Mouse (Mus musculus) heart, embryonic 12.5 days (tissue): ENCODE measurements around the gene Wscd1. TPM values are rescaled to one million over a fixed set of nuclear protein-coding genes. Genes with fewer than 3 reads are reported as not detected.

Experiments
- ATAC-seq: fragments of 200-750 bp; cut with Nextera tagmentation; 2 replicates; pipeline ENCODE4 v1.8.0; 2017; ENCODE audit warnings: moderate TSS enrichment, moderate library complexity; ENCODE audit not compliant: insufficient number of reproducible peaks, low FRiP score
- H3K27ac ChIP-seq: fragments of 300-500 bp; sonication (generic); 2 replicates; pipeline ENCODE4 v1.5.1; 2016; ENCODE audit warnings: mild to moderate bottlenecking, moderate library complexity; ENCODE audit not compliant: poor library complexity, severe bottlenecking
- H3K27me3 ChIP-seq: fragments of 300-500 bp; sonication (generic); replicated peaks from 2 replicates; pipeline ENCODE4 v1.6.1; 2016; ENCODE audit warnings: mild to moderate bottlenecking, moderate library complexity
- H3K36me3 ChIP-seq: fragments of 300-500 bp; sonication (generic); 2 replicates; pipeline ENCODE4 v1.6.1; 2016; ENCODE audit warnings: mild to moderate bottlenecking, moderate library complexity
- H3K4me1 ChIP-seq: fragments of 300-500 bp; sonication (generic); replicated peaks from 2 replicates; pipeline ENCODE4 v1.6.1; 2016; ENCODE audit warnings: mild to moderate bottlenecking
- H3K4me2 ChIP-seq: fragments of 300-500 bp; sonication (generic); 2 replicates; pipeline ENCODE4 v1.6.1; 2016; ENCODE audit warnings: mild to moderate bottlenecking, moderate library complexity
- H3K4me3 ChIP-seq: fragments of 300-500 bp; sonication (generic); 2 replicates; pipeline ENCODE4 v1.5.1; 2016; ENCODE audit warnings: mild to moderate bottlenecking
- H3K9ac ChIP-seq: fragments of 300-500 bp; sonication (generic); 2 replicates; pipeline ENCODE4 v1.6.1; 2016; ENCODE audit warnings: mild to moderate bottlenecking, moderate library complexity
- H3K9me3 ChIP-seq: fragments of 300-500 bp; sonication (generic); replicated peaks from 2 replicates; pipeline ENCODE4 v1.6.1; 2016; ENCODE audit warnings: mild to moderate bottlenecking, moderate library complexity
- WGBS: fragments of 180-500 bp; shearing (Covaris S2); methylation state at CpG from one replicate; pipeline ENCODE4 v1.1.7; 2016; 5-methylcytosine and 5-hydroxymethylcytosine counted together
- polyA plus RNA-seq: library from polyadenylated mRNA; unstranded; fragments of >200 nt; fragmentation: Nextera tagmentation; extraction: Ambion mirVana; gene quantifications from 2 replicates; pipeline ENCODE4 v1.2.1, GENCODE M21; 2016

The Wscd1 gene
- polyA plus RNA-seq, 1 experiment from 2014 or later, result 3.1 TPM

- H3K36me3 ChIP-seq, result no peaks in the 10 kb centered on the region
- no peaks in the 10 kb centered on the region for H3K4me1 ChIP-seq
- whole genome bisulfite sequencing, result 63% methylated on average over 3 of the region's 3 CpGs
- H3K27me3 ChIP-seq, result no peaks in the 10 kb centered on the region
- H3K4me2 ChIP-seq, result no peak overlapping the region
- no peak for ATAC-seq
- no peak overlapping the region for H3K9ac ChIP-seq
- H3K4me3 ChIP-seq, result no peak overlapping the region
- no peak overlapping the region for H3K27ac ChIP-seq
- H3K9me3 ChIP-seq, result no peaks in the 10 kb centered on the region
Measured at GRCm38 (mm10) chr11:71790227-71790626, 40.5 kb downstream of the Wscd1 start.

DNA sequence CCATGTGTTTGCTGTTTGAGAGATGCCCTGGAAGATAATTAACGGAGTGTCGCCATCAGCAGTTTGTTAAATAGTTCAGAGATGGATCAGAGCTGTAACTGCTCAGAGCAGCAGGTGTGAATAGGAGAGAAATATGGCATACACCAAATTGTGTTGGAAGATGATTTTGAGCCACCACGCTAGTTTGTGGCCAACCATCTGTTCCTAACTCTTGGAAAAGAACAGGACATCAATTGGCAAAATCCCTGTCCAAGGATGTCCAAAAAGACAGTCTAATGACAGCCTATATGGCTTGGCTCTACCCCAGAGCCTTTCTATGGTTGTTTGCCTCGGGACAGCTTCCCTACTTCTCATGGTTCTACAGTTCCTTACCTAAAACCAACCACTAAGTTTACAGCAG is 49.5 kb downstream of the Wscd1 start:
- H3K4me2 ChIP-seq, result no peak overlapping the region
- no peaks in the 10 kb centered on the region for H3K9me3 ChIP-seq
- 72% methylated on average over 4 of the region's 4 CpGs for WGBS
- no peak overlapping the region for H3K4me3 ChIP-seq
- H3K4me1 ChIP-seq, result no peaks in the 10 kb centered on the region
- no peaks in the 10 kb centered on the region for H3K36me3 ChIP-seq
- no peak overlapping the region for H3K27ac ChIP-seq
- no peaks in the 10 kb centered on the region for H3K27me3 ChIP-seq
- no peak overlapping the region for H3K9ac ChIP-seq
- no peak for ATAC-seq

DNA sequence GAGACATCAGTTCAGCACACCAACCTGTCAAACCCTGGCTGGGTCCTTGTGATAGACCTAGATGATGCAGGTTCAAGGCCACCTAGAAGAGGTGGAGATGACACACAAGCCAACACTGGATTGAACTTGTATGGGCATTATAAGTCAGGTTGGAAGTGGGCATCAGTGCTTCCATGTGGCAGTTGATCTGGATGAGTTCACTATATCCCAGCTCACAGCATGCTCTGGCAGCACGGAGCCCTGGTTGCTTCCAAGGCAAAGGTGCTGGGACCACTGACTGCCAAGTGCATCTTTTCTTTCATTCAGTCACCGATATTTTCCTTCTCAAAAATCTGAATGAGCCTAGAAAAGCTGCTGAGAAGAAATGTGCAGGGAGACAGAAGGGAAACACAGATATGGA is 58.8 kb downstream of the Wscd1 start:
- no peak overlapping the region for H3K27ac ChIP-seq
- H3K9me3 ChIP-seq, result no peaks in the 10 kb centered on the region
- no peaks in the 10 kb centered on the region for H3K27me3 ChIP-seq
- no peak overlapping the region for H3K4me3 ChIP-seq
- no peak for ATAC-seq
- H3K4me1 ChIP-seq, result no peaks in the 10 kb centered on the region
- H3K36me3 ChIP-seq, result no peaks in the 10 kb centered on the region
- H3K4me2 ChIP-seq, result no peak overlapping the region
- H3K9ac ChIP-seq, result no peak overlapping the region
- 77% methylated on average over 2 of the region's 2 CpGs for WGBS

DNA sequence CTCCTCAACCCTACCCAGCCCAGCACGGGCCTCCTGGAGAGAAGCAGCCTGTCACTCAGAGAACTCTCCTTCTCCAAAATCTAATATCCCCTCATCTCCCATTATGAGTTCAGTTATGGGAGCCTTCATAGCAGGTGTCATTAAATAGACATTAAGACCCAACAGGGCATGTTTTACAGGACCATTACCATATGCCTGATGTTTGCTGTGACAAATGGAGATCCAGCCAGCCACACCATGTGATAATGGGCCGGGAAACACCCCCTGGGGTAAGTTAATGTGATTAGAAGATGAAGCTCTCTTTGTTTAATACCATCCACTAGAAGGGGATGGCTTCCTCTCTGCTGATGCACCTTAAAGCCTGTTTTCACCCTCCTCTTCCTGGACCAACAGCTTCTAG is 62.1 kb downstream of the Wscd1 start:
- ATAC-seq, result no peak
- H3K4me1 ChIP-seq, result no peaks in the 10 kb centered on the region
- H3K9me3 ChIP-seq, result no peaks in the 10 kb centered on the region
- H3K36me3 ChIP-seq, result no peaks in the 10 kb centered on the region
- no peak overlapping the region for H3K4me3 ChIP-seq
- WGBS, result 42% methylated on average over 2 of the region's 2 CpGs
- H3K27ac ChIP-seq, result no peak overlapping the region
- no peaks in the 10 kb centered on the region for H3K27me3 ChIP-seq
- H3K9ac ChIP-seq, result no peak overlapping the region
- H3K4me2 ChIP-seq, result no peak overlapping the region

DNA sequence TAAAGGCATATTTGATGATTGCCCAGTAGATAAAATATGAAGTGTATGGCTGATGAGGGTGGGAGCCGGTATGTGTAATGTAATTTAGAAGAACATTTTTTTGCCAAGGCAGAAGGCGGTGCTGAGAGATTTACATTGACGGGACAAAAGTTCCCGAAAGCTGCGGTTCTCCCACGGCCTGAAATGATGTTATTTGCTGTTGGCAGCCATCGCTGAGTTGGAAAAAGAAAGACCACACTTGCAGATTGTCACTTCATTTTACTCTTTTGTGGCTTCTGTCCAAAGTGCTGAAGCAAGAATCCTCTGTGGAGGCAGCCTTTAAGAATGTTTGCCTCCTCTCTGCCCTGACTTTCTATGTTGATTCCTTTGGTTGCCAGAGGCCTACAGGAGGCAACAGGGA is 63.2 kb downstream of the Wscd1 start:
- Histone ChIP-seq H3K4me3 (no peak overlapping the region), H3K9me3 (no peaks in the 10 kb centered on the region), H3K27ac (no peak overlapping the region), H3K27me3 (no peaks in the 10 kb centered on the region), H3K4me2 (no peak overlapping the region), H3K36me3 (no peaks in the 10 kb centered on the region), H3K4me1 (no peaks in the 10 kb centered on the region), H3K9ac (no peak overlapping the region)
- ATAC-seq, result no peak
- 81% methylated on average over 7 of the region's 7 CpGs for WGBS

DNA sequence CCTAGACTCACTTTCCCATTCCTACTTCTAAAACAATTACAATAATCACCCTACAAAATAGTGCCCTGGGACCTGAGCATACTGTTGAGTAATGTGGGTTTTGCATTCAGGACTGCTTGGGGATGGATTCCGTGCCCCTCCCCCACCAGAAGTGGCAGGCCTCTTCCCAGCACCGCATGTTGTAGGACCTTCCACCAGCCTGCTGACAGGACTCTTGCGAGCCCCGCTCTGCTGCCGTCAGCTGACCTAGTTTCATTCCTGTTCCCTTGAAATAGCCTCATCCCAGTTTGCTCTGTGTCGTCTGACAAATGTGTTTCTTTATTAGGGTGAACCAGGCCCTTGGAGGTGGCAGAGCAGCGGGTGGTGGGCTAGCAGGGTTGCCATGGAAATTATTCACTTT is 64.8 kb downstream of the Wscd1 start:
- no peak for ATAC-seq
- 46% methylated on average over 7 of the region's 7 CpGs for WGBS
- Histone ChIP-seq H3K9me3 (no peaks in the 10 kb centered on the region), H3K27me3 (no peaks in the 10 kb centered on the region), H3K4me3 (no peak overlapping the region), H3K27ac (no peak overlapping the region), H3K4me2 (no peak overlapping the region), H3K9ac (no peak overlapping the region), H3K4me1 (no peaks in the 10 kb centered on the region), H3K36me3 (no peaks in the 10 kb centered on the region)

DNA sequence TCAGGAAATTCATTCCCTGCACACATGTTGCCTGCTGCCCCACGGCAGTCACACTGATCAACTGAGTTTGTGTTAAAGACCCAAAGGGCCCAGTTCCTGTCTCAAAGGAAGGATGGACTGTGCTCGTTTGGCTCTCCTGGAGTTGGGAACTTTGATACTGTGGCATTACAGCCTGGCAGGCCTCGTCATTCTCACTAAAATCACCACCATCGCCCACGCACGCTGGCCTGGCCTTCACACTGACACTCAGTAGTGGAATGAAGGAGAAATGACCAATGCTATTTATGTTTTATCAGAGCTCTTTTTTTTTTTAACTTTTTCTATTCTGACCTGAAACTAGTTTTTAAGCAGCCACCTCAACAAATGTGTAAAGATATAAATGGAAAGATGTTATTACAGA is 65.6 kb downstream of the Wscd1 start:
- no peak overlapping the region for H3K27ac ChIP-seq

DNA sequence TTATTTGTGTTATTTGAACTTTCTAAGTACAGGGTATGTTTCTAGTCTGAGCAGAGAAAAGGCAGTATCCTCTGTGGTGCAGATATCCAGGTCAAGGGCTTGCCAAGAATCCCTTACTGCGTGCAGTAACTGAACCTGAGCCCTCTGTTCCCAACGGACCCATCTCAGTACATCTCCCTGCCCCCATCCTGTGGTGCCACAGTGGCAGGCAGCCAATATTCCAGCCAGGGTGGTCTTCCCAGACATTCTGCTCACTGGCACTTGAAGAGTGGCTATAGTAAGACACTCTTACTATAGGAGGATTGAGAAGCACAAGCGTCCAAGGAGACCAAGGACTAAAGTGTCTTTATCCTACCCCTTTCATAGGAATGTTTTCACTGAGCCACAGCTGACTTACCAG is 67.2 kb downstream of the Wscd1 start:
- Histone ChIP-seq H3K4me1 (no peaks in the 10 kb centered on the region), H3K27me3 (no peaks in the 10 kb centered on the region), H3K36me3 (no peaks in the 10 kb centered on the region), H3K9me3 (no peaks in the 10 kb centered on the region), H3K9ac (no peak overlapping the region), H3K27ac (no peak overlapping the region), H3K4me3 (no peak overlapping the region), H3K4me2 (no peak overlapping the region)
- WGBS, result 75% methylated on average over 3 of the region's 3 CpGs
- ATAC-seq, result no peak

More for the DNA sequence above, 65.6 kb downstream of the Wscd1 start:
- no peak for ATAC-seq
- no peaks in the 10 kb centered on the region for H3K36me3 ChIP-seq
- no peak overlapping the region for H3K9ac ChIP-seq
- no peak overlapping the region for H3K4me3 ChIP-seq
- no peak overlapping the region for H3K4me2 ChIP-seq
- H3K4me1 ChIP-seq, result no peaks in the 10 kb centered on the region
- WGBS, result 74% methylated on average over 6 of the region's 6 CpGs
- H3K27me3 ChIP-seq, result no peaks in the 10 kb centered on the region
- no peaks in the 10 kb centered on the region for H3K9me3 ChIP-seq

GRCm38 (mm10) chr11:71817341-71817740 is 67.6 kb downstream of the Wscd1 start:
- Histone ChIP-seq H3K9ac (no peak overlapping the region), H3K9me3 (no peaks in the 10 kb centered on the region), H3K27me3 (no peaks in the 10 kb centered on the region), H3K36me3 (no peaks in the 10 kb centered on the region), H3K4me1 (no peaks in the 10 kb centered on the region), H3K4me2 (no peak overlapping the region), H3K27ac (no peak overlapping the region), H3K4me3 (no peak overlapping the region)
- WGBS, result 57% methylated on average over 4 of the region's 4 CpGs
- no peak for ATAC-seq

GRCm38 (mm10) chr11:71818111-71818510 is 68.4 kb downstream of the Wscd1 start:
- ATAC-seq, result no peak
- Histone ChIP-seq H3K4me1 (no peaks in the 10 kb centered on the region), H3K4me2 (no peak overlapping the region), H3K9me3 (no peaks in the 10 kb centered on the region), H3K36me3 (no peaks in the 10 kb centered on the region), H3K27ac (no peak overlapping the region), H3K9ac (no peak overlapping the region), H3K27me3 (no peaks in the 10 kb centered on the region), H3K4me3 (no peak overlapping the region)
- WGBS, result 50% methylated on average over 5 of the region's 5 CpGs

DNA sequence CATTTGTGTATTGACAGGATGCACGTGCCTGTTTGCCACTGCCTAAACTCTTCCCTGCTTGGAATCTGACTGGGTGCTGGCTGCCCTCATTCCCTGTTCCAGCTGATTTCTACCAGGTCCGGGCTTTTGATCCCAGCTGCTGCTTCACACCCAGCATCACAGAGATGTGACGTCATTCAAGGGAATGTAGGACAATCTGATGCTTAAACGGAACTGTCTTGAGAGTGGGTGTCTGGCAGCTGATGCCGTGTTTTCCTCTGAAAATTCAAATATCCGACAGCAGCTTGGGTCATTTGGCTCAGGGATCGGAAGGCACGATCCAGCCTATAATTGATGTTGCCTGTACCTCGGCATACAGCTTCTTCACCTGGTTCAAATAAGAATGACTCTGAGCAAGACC is 70.2 kb downstream of the Wscd1 start:
- 71% methylated on average over 9 of the region's 9 CpGs for WGBS
- ATAC-seq, result no peak
- no peaks in the 10 kb centered on the region for H3K27me3 ChIP-seq
- H3K4me1 ChIP-seq, result no peaks in the 10 kb centered on the region
- H3K27ac ChIP-seq, result no peak overlapping the region
- H3K36me3 ChIP-seq, result no peaks in the 10 kb centered on the region
- no peak overlapping the region for H3K4me2 ChIP-seq
- no peak overlapping the region for H3K4me3 ChIP-seq
- no peaks in the 10 kb centered on the region for H3K9me3 ChIP-seq
- H3K9ac ChIP-seq, result no peak overlapping the region

DNA sequence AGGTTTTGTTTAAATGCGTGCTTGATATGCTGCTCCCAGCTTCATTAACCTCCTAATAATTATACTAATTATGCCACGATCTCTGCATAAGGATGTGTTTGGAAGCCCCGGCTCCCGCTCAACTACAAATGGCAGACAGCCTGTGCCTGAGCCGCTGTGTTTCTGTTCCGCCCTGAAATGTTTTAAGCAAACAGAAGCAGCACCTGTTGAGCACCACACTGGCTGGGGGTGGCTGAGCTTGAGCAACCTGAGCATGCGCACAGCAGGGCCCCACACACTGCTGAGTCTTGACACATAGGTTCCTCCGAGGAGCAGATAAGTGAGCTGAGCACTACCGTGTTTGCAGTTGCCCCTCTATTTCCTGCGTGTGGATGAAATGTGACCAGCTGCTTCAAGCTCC is 71.1 kb downstream of the Wscd1 start:
- Histone ChIP-seq H3K4me1 (no peaks in the 10 kb centered on the region), H3K4me3 (no peak overlapping the region), H3K36me3 (no peaks in the 10 kb centered on the region), H3K9ac (no peak overlapping the region), H3K9me3 (no peaks in the 10 kb centered on the region), H3K4me2 (no peak overlapping the region), H3K27ac (no peak overlapping the region), H3K27me3 (no peaks in the 10 kb centered on the region)
- WGBS, result 38% methylated on average over 10 of the region's 10 CpGs
- no peak for ATAC-seq
